Mouse (Mus musculus) layer of hippocampus, adult 18-20 months (tissue): ENCODE measurements around the gene Lrrc31. TPM values are rescaled to one million over a fixed set of nuclear protein-coding genes. Genes with fewer than 3 reads are reported as not detected.
"Not testable (repeated sequence)": the region's sequence is repeated elsewhere in the genome, so short reads cannot be mapped to it uniquely, and the experiment has no call there.

Experiments
- DNase-seq, 2 experiments: peaks; one replicate each; pipeline ENCODE4 v3.0.0; 2022; ENCODE audit warnings: low spot score in 2 of 2
- long read RNA-seq: library from polyadenylated mRNA; stranded (forward); transcript quantifications from one replicate; pipeline ENCODE4 v2.0.0, GENCODE M21; 2021
- total RNA-seq, 2 experiments: library from RNA; stranded (reverse); gene quantifications; 2 replicates each; pipeline ENCODE4 v1.2.3; 2021

Gene Lrrc31
- total RNA-seq = not detected
- long read RNA-seq = 0 reads

- not testable (repeated sequence) for DNase-seq
These were observed at the start of gene Lrrc31 for GRCm38 (mm10) chr3:30699711-30700505. Gene Lrrc31, minus strand, starts transcription at chr3:30699843.

- DNase-seq = no peak
These were observed 48.7 kb upstream of the Lrrc31 start for GRCm38 (mm10) chr3:30748316-30748715.

GRCm38 (mm10) chr3:30746006-30746405, 46.4 kb upstream of the Lrrc31 start, which contains the start of gene Samd7:
Gene Samd7, plus strand, starts transcription at chr3:30746293.
- no peak for DNase-seq

GRCm38 (mm10) chr3:30742891-30743290, 43.2 kb upstream of the Lrrc31 start:
- DNase-seq = no peak

GRCm38 (mm10) chr3:30741306-30741705, 41.7 kb upstream of the Lrrc31 start:
- DNase-seq = no peak

GRCm38 (mm10) chr3:30736809-30737208, 37.2 kb upstream of the Lrrc31 start:
- DNase-seq = peak; percentile 11 to 29

- DNase-seq = no peak
These were observed 29.4 kb upstream of the Lrrc31 start for GRCm38 (mm10) chr3:30729046-30729445.

GRCm38 (mm10) chr3:30727209-30727608, 27.6 kb upstream of the Lrrc31 start:
- no peak for DNase-seq

GRCm38 (mm10) chr3:30725514-30725913, 25.9 kb upstream of the Lrrc31 start:
- no peak for DNase-seq

GRCm38 (mm10) chr3:30724848-30725465, 25.3 kb upstream of the Lrrc31 start:
- no peak for DNase-seq

- DNase-seq = no peak
These were observed 24.6 kb upstream of the Lrrc31 start for GRCm38 (mm10) chr3:30724105-30724824.

- DNase-seq = no peak
These were observed 23.5 kb upstream of the Lrrc31 start for GRCm38 (mm10) chr3:30723179-30723578.

- no peak for DNase-seq
These were observed 22.8 kb upstream of the Lrrc31 start for GRCm38 (mm10) chr3:30722461-30722860.

GRCm38 (mm10) chr3:30722036-30722435, 22.4 kb upstream of the Lrrc31 start:
- DNase-seq = no peak

GRCm38 (mm10) chr3:30718649-30719048, 19.0 kb upstream of the Lrrc31 start:
- DNase-seq = no peak

GRCm38 (mm10) chr3:30713334-30713733, 13.7 kb upstream of the Lrrc31 start:
- no peak for DNase-seq

- DNase-seq = no peak
These were observed 10.5 kb upstream of the Lrrc31 start for GRCm38 (mm10) chr3:30710191-30710590.

GRCm38 (mm10) chr3:30706614-30707276, 7.1 kb upstream of the Lrrc31 start:
- no peak for DNase-seq

- no peak for DNase-seq
These were observed 6.3 kb upstream of the Lrrc31 start for GRCm38 (mm10) chr3:30705977-30706376.

- DNase-seq = no peak
These were observed 1.8 kb downstream of the Lrrc31 start for GRCm38 (mm10) chr3:30697891-30698290.

GRCm38 (mm10) chr3:30696346-30696745, 3.3 kb downstream of the Lrrc31 start:
- DNase-seq = peak; percentile 5 to 73
